Mouse (Mus musculus) splenic B cell, adult 2 months (primary cell): ENCODE data around the gene Arhgap23.

Source experiments
- DNase-seq: peaks from one replicate; pipeline ENCODE4 v3.0.0-alpha.2; 2011; ENCODE audit warnings: low read depth, low spot score
- H3K27me3 ChIP-seq: 2 replicates; pipeline ENCODE4 v1.6.1; 2012; ENCODE audit warnings: mild to moderate bottlenecking, low read length, moderate library complexity, mixed read lengths; ENCODE audit not compliant: control insufficient read depth, poor library complexity, insufficient read depth, severe bottlenecking
- H3K36me3 ChIP-seq: 2 replicates; pipeline ENCODE4 v1.6.1; 2012; ENCODE audit warnings: mild to moderate bottlenecking, low read length, moderate library complexity, mixed read lengths; ENCODE audit not compliant: control insufficient read depth, poor library complexity, insufficient read depth, severe bottlenecking

Arhgap23 gene

DNA sequence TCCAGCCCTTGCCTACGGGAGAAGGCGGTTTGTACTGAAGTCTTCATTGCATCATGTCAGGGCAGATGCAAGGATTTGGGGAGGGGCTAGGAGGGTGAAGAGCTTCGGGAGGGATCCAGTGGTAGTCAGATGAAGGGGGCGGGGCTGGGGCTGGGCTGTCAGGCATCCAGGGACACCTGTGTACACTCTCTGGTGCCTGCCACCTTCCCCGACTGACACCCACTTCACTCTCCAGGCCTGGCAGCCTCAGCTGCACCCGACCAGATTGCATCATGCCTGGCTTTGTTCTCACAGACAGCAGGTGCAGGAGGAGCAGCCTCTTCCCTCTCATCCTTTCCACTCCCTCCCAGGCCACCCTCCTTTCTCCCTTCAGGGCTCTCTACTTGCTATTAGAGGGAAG lies 14.3 kb upstream of the Arhgap23 start:
- Histone ChIP-seq H3K36me3 (no peaks in the 10 kb centered on the region), H3K27me3 (no peaks in the 10 kb centered on the region)
- no peak for DNase-seq

DNA sequence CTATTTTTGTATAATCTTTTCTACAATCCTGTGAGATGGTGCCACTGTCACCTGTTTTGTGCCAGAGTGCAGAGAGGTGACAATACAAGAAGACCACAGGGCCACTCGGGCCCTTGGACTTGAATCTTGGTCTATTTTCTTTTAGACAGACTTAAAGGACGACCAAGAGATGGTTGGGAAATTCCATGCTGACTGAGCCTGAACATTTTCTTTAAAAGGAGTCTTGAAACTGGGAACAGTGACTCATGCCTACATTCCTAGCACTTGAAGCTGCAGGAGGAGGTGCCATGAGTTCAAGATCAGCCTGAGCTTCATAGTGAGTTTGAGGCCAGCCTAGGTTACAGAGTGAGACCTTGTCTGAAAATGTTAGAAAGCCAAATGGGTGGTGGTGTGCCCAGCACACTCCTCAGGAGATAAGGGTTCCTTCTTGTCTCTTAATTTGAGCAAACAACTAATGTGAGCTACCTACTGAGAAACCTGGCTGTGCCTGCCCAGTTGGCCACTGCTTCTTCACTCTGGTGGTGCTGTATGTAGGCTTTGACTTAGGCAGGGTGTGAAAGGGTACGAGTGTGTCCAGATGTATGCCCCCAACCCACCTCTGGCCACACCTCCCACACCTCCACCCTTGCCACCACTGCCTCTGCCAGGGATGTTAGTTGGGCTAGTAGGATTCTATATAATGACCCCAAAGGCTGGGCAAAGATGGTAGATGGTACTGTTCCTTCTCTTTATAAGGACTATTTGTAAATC lies 13.5 kb upstream of the Arhgap23 start:
- no peaks in the 10 kb centered on the region for H3K36me3 ChIP-seq
- DNase-seq, result no peak
- no peaks in the 10 kb centered on the region for H3K27me3 ChIP-seq

DNA sequence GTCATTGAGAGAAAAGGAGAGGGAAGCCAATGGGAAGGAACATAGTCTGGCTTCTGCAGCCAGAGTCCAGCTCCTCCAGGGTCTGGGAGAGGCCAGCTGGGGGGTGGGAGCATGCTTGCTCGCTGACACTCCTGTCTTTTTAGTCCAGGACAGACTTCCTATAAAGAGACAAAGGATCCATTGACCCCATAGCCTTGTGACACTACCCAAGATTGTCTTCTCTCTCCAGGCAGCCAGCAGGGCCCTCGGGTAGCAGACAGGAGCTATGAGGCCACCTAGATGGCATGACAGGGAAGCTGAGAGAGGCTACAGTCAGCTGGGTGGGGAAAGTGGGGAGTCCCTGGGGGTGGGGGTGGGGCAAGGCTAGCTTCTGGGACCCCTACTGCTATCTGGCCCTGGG lies 12.6 kb upstream of the Arhgap23 start:
- H3K27me3 ChIP-seq, result no peaks in the 10 kb centered on the region
- DNase-seq, result no peak
- no peaks in the 10 kb centered on the region for H3K36me3 ChIP-seq

DNA sequence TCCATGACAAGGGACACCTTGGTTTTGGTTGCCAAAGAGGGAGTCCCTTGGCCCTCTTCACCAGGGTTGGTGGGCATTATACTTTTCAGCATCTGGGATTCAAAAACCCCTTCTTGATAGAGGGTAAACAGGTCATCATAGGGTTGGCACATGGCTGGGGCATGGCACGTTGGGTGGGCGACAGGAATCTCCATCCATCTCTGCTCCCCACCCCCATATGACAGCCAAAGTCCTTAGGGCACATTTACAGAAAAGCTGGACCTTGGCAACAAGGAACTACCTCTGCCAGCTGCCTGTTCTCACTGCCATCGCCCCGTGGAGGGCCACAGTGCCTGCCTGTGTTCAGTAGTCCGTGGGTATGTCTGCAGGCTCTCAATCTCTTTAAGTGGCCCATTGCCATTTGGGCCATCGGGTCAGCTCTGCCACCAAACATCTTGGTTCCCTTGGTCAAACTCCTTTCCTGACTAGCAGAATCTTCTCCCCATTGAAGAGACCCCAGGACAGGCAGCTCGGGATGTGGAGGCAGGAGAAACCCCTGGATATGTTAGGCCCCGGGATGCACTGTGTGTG lies 11.6 kb upstream of the Arhgap23 start:
- H3K36me3 ChIP-seq, result no peaks in the 10 kb centered on the region
- no peaks in the 10 kb centered on the region for H3K27me3 ChIP-seq
- no peak for DNase-seq

DNA sequence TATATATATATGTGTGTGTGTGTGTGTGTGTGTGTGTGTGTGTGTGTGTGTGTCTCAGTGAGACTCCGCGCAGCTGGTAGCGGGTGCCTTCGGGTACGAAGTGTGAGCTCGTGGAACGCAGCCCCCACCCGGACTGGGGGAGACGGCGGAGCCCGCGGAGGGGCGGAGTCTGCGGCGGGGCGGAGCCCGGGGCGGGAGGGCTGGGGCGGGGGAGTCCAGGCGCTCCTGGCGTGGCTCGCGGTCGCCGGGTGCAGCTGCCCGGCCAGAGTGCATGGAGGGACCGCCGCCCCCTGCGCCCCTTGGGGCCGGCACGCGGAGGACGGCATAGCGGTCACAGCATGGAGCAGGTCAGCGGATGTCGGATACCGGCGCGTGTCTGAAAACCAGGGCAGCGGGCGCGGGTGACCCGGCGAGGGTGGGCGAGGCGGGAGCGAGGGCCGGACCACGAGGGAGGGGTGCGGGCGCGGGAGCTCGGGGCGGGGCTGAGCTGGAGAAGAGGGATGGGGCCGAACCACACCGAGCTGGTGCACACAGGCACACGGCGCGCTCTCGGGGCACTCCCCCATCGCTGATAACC lies 11.1 kb upstream of the Arhgap23 start:
- no peaks in the 10 kb centered on the region for H3K27me3 ChIP-seq
- no peaks in the 10 kb centered on the region for H3K36me3 ChIP-seq
- peak; percentile 59 for DNase-seq

DNA sequence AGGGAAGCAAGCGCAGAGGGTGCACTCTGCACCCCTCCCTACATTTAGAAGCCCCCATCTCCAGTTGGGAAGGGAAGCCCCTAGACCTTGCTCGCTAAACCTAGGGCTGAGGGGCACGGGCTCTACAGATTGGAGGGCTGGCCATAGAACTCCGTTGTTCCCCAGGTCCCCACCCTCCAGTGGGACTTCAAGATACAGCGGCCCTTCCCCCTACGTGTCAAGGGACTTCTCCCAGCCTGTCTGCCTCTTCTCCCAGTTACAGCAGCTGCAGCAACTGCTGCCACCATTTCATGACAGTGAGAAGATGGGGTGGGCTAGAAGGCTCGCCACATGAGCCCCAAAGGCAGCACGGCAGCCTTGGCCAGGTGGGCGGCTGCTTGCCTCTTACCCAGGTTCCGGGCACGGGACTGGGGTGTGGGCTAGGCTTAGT lies 10.6 kb upstream of the Arhgap23 start:
- Histone ChIP-seq H3K27me3 (no peaks in the 10 kb centered on the region), H3K36me3 (no peaks in the 10 kb centered on the region)
- DNase-seq, result no peak

DNA sequence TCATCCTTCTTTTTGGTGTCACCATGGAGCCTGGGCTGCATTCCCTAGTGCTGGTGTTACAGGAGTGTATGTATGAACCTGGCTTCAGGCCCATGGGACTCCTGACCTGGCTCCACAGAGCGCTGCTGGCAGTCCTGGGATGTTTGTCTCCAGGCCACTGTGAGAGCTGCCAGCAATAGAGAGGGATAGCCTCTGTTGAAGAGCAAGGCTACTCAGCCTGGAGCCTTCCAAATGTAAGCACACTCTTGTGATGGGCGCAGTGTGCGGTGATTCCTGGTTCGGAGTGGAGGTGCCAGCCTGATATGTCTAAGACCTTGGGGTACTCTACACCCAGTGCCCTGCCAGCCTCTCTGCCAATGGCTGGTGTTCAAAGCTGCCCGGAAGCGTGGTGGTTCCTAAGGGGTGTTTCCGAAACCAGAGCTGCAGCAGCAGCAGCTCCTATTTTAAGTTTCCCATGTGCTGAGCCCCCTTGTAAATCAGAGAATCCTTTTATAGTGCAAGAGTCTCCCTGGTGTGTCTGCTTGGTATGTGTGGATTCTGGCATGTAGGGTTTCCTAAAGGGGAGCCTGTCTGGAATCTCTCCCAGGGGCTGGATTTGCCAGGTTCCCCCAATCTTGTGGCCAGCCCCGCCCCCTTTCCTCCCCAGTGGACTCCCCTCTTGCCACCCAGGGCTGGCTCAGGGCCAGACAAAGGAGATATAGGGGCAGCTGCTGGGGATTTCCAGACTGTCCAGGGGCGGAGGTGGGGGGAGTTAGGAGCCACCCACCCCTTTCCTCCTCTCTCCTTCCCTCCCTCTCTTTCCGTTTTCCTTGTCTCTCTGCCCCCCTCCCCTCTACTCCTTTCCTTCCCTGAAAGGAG lies 9.0 kb upstream of the Arhgap23 start:
- no peak for DNase-seq
- Histone ChIP-seq H3K27me3 (no peaks in the 10 kb centered on the region), H3K36me3 (no peaks in the 10 kb centered on the region)

DNA sequence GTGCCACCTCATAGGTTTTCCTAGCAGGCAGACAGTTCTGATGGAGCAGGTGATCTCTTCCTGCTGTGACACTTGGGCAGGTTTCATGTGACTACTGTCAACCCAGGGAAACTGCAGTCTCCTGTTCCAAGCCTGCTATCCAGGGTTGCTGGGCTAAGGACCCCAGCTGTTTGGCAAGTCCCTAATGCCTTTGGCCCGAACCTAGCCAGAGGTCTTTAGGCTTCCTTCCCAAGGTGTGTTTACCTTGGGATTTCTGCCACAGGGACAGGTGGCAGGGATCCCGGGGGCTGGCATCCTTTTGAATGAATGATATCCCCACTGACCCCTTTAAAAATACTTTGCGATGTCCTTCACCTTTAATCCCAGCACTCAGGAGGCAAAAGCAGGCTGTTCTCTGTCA lies 7.9 kb upstream of the Arhgap23 start:
- no peaks in the 10 kb centered on the region for H3K27me3 ChIP-seq
- no peaks in the 10 kb centered on the region for H3K36me3 ChIP-seq
- no peak for DNase-seq

DNA sequence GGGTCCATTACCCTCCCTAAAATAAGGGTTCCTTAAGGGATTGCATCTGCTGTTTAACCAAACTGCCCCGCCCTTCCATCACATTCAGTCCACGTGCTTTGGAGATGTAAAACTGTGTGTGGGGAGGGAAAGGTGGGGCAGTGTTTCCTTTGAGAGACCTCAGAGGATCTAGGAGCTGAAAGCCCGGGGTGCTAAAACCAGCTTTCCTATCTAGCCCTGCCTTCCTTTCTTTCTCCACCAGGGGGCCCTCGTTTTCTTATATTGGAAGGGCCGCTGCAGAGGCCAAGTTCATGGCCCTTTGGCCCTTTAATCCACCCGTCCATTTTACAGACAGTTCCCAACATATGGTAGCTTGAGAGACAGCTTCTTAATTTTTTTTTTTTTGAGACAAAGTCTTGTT lies 7.2 kb upstream of the Arhgap23 start:
- no peaks in the 10 kb centered on the region for H3K36me3 ChIP-seq
- peak; percentile 84 for DNase-seq
- no peaks in the 10 kb centered on the region for H3K27me3 ChIP-seq

DNA sequence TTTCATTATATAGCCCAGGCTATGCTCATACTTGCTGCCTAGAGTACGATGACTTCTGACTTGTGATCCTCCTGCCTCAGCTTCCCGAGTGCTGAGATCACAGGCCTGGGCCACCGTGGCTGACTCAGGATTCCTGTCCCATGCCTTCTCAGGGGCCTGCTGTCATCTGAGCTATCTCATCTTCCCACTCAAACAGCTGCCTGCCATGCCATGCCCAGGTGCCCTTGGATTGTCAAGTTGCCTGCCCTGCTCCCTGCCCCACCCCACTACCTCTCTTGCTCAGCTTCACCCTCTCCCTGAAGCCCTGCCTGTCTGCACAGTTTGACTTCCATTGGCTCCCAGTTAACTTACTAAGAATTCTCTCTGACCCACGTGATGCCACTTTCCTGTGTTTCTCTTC lies 4.4 kb upstream of the Arhgap23 start:
- Histone ChIP-seq H3K36me3 (no peaks in the 10 kb centered on the region), H3K27me3 (no peaks in the 10 kb centered on the region)
- no peak for DNase-seq

DNA sequence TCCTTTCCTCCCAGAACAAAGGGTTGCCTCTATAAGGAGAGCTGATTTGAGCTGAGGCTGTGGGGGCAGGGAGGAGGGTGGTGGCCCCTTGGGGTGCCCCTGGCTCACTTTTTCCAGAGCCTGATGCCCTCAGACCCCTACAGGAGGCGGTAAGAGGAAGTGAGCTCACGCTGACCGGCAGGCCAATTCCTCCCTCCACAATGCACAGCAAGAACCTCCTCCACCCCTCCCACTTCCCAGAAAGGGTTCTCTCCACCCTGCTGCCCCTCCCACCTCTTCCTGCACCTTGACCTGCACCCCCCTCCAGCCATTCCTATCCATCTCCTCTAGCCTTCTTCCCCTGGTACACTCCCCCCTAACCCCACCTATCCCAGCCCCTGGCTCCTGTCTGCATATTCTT lies 3.2 kb upstream of the Arhgap23 start:
- DNase-seq, result no peak
- Histone ChIP-seq H3K36me3 (no peaks in the 10 kb centered on the region), H3K27me3 (no peaks in the 10 kb centered on the region)

DNA sequence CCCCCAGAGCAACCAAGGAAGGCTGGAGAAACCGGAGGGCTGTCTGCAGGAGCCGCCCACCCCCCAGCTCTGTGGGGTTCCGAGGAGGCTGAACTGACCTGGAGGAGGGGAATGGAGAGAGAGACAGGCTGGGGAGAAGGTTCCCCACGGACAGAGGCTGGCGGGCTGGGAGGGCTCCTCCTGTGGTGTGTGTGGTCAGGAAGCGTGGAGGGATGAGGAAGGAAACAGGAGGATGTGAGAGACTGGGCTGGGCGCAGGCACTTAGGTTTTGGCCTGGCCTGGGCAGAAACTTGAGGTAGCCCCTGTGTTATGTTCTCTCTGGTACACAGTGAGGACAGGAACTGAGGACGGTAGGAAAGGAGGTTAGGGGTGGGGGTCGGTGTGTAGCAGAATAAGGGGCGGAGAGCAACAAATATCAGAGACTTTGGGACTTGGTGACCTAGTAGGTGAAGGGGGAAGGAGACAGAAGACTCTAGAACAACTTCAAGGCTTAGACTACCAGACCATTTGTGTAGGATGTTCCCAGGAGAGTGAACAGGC lies 2.5 kb upstream of the Arhgap23 start:
- Histone ChIP-seq H3K27me3 (no peaks in the 10 kb centered on the region), H3K36me3 (no peaks in the 10 kb centered on the region)
- no peak for DNase-seq

DNA sequence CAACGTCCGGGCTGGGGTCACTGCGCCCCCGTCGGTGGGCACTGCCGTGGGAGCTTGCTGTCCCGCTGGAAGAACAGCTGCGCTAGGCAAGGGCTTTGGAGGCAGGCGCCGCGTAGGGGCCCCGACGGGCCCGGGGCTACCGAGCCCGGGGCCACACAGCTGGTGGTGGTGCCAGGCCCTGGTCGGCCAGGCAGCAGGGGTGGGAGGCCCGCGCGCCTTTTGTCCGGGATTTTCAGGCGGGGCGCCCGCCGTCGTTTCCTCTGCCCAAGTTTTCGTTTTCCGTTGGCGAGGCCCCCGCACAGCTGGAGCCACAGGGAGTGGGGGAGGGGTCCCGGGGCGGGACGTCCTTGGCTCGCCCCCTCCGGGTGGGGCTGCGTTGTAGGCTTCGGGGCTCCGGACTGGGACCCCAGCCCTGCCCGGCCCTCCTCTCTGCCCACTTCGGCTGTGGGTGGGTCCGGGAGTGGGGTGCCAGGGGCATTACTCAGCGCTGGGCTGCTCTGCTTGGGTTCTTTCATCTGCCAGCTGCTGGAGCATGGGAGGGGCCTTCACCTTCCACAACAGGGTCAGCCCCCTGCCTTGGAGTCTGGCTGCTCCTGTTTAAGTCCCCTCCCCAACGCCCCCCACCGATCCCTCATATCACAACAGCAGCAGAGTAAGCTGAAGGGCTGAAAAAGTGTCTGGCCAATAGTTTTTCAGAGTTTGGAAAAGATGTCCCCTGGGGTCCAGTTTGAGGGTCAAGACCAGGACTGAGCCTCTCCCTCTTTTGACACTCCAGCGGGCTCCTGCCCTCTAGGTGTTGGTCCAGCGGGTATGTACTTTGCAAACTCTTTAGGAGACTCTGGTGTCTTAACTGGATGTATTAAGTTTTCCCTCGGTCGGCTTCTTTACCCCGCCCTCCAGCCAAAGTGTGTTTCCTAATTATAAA lies 641 bp downstream of the Arhgap23 start:
- no peaks in the 10 kb centered on the region for H3K36me3 ChIP-seq
- H3K27me3 ChIP-seq, result no peaks in the 10 kb centered on the region
- DNase-seq, result no peak

DNA sequence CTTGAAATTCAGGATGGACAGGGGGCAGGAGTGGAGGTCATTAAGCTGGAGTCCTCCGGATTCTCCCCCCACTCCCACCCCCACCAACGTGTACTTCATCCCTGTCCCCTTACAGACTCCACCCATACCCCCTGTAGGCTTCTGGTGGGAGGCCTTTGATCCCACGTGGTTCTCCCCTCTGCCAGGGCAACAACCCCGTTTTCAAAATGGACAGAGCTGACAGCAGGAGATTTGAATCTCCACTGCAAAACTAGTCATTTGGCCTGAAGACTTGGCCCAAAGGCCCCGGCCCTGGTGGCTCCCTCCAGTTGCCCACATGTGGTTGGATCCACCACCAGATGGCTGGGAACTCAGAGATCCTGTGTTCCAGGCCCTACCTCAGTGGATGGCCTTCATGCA lies 1.3 kb downstream of the Arhgap23 start:
- H3K27me3 ChIP-seq, result no peaks in the 10 kb centered on the region
- DNase-seq, result no peak
- no peaks in the 10 kb centered on the region for H3K36me3 ChIP-seq
